Mouse (Mus musculus) embryo, embryonic 11.5 days (tissue): ENCODE measurements around the gene Rnaseh1.
A peak's percentile ranks its signal among the peaks of the same experiment; 100 is the strongest.

ENCODE experiments used
- DNase-seq: peaks from one replicate; pipeline ENCODE4 v3.0.0-alpha.2; 2012; ENCODE audit warnings: low read depth, low spot score

Gene Rnaseh1

GRCm38 (mm10) chr12:28667287-28667686 lies 17.9 kb downstream of the Rnaseh1 start:
- no peak for DNase-seq

DNA sequence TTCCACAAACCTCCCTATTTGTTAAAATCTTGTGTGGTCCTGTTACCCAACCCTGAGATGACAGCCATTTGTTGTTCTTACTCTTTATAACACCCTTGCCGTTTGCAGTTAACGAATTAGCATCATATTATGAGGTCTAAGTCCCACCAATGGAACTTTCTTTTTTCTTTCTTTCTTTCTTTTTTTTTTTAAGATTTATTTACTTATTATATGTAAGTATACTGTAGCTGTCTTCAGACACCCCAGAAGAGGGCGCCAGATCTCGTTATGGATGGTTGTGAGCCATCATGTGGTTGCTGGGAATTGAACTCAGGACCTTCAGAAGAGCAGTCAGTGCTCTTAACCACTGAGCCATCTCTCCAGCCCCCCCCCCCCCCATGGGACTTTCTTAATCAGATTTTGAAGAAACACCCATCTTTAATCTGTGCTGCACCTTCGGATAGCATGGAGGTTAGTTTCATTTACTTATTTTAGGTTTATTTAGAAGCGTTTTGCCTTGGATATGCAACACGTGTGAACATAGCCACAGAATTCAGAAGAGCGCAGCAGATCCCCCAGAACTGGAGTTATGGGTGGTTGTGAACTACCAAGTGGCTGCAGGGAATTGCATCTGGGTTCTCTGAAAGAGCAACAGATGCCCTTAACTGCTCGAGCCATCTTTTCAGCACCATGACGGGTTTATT lies 24.8 kb downstream of the Rnaseh1 start:
- DNase-seq: no peak

DNA sequence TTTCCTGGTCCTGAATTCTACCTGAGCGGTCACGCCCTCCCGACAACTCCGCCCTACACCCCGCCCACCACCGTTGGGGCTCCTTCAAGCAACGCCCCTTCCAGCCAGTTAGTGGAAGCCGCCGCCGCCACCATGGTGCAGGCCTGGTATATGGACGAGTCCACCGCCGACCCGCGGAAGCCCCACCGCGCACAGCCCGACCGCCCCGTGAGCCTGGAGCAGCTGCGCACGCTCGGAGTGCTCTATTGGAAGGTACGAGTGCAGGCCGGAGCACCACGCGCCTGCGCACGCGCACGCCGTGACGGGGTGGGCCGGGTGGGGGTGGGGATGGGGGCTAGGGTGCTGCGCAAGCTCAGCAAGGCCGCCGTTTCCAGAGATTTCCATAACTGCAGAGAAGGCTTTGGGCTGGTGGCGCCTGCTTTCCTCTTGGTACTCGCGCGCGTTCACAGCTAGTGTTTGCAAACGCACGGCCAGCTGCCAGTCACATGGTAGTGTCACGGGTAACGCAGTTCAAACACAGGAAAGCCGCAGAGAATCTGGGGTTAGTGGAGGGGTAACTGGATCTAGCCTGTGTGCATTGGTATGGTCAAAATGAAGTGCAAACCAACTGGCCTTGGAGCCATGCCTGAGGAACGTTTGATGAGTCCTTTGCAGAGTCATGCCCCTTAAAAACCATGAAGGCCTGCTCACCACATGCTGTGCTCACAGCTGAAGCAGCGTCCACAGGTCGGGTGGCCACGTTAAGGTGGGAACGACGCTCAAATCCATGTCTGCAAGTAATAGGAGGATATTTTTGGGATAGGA lies 25.9 kb downstream of the Rnaseh1 start, which contains the start of gene Adi1:
Gene Adi1 (plus strand): TSS at position 111 of the 804 bp plus-strand sequence.
- peak; percentile 74 for DNase-seq

- DNase-seq: no peak
These were observed 26.5 kb downstream of the Rnaseh1 start for GRCm38 (mm10) chr12:28675925-28676209.

- no peak for DNase-seq
These were observed 35.3 kb downstream of the Rnaseh1 start for GRCm38 (mm10) chr12:28684674-28685073.

DNA sequence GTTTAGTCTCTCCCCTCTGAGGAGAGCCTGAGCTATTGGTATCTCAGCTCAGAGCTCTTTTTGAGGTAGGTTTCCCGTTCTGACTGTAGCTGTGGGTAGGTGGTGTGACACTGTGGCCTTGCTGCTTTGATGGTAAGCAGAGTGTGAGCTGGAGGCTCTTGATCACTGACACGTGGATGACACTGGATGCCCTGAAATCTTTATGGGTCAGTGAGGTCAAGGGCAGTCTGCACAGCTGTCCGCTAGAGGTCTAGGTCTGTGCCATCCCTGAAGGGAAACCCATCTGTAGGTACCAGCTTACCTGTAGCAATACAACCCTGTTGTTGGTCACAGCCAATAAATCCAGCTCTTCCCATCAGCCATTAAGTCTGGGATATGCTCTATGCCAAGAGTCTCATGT lies 36.4 kb downstream of the Rnaseh1 start:
- no peak for DNase-seq

GRCm38 (mm10) chr12:28686199-28686879 lies 36.9 kb downstream of the Rnaseh1 start:
- no peak for DNase-seq

DNA sequence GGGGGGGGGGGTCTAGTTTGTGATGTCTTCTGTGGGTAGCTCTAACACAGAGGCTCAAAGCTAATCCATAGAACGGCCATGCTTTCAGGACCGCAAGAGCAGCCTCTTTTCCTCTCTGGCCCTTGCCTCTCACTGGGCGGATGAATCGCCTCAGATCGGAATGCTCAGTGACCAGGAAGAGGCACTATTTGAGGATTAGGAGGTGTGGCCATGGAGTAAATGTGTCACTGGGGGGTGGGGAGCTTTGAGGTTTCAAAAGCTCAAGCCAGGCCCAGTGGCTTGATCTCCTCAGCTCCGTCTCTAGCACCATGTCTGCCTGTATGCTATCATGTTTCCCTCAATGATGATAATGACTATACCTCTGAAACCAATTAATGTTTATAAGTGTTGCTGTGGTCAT lies 39.6 kb downstream of the Rnaseh1 start:
- no peak for DNase-seq

DNA sequence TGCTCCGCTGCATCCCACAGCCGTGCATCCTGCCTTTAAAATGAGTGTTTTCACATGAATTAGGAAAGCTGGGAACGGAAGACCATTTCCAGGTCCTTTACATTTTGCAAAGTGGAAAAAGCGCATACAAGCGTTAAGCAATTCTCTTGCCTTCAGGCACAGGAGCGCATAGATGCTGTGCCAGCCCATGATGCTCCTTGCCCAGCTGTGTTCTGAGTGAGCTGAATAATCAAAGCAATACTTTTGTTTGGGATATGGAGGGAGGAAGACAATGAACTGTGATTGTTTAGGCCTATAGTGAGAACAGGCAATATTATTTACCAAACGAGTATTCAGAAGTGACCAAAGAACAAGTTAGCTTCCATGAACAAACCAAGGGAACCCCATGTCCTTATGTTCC lies 41.3 kb downstream of the Rnaseh1 start:
- no peak for DNase-seq

DNA sequence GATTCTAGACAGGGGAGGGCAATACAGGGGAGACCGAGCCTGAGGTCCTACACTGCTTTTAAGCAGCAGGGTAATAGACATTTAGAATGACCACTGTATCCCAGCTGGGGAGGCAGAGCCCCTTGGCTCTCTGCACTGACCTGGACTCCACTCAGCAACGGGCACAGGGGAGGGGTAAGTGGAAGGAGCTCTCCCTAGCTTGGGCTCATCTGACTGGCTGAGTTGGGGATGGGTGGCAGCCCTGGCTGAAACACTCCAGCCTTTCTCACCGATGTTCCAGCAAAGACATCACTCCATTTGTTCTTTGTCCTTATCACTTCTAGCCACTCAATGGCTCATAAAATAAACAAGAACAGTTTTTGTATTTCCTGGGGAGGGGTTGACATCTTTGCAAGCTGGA lies 44.3 kb downstream of the Rnaseh1 start:
- no peak for DNase-seq

DNA sequence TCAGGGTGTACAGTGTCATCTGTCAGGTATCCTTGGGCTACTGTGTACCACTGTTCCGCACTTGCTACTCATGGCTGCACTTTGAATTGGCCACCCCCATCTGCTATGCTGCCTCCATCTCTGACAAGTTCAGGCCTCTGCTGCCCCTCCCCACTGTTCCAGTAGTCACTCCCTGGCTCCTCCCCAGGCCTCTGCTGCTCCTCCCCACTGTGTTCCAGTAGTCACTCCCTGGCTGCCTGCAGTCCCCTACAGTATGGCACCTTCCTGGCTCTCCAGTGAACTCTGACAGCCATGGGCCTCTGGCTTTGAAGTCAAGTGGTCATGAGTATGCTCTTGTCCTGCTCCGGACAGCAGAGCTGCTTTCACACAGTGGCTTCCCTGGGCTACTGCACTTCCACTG lies 44.8 kb downstream of the Rnaseh1 start:
- DNase-seq: no peak

DNA sequence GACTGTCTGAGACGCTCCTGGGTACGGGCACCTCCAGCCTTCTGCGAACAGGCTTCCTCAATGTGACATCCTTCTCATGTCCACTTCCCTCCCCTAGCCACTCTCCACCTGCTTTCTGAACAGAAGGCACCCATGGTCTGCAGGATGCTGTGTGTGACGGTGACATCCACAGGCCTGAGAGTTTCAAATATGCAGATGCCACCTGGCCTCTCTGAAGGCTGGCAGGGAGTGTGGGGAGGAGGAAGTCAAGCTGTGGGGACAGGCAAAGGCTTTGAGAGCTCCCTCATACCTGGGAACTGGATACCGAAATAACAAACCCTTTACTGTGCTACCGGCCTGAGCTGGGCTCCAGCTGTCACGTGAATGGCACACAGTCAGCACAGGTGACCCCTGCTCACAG lies 45.4 kb downstream of the Rnaseh1 start:
- DNase-seq: no peak

GRCm38 (mm10) chr12:28697821-28698595 lies 48.6 kb downstream of the Rnaseh1 start:
- DNase-seq: no peak

DNA sequence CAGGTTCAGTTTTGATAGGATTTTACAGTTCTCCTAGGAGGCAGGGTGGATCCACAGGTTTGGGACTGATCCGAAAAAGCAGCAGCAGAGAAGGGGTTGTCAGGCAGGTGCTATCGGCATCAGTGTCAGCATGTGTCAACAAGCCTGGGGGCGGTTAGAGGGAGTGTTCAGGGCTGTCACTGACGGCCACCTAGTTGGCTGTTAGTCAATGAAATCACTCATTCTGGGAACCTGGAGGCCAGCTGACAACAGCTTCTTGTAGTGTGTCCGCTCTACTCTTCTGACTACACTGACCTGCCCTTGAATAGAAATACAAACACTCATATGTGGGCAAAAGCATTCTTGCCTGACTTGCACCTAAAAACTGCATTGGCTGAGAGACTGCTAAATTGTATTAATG lies 49.7 kb downstream of the Rnaseh1 start:
- no peak for DNase-seq

DNA sequence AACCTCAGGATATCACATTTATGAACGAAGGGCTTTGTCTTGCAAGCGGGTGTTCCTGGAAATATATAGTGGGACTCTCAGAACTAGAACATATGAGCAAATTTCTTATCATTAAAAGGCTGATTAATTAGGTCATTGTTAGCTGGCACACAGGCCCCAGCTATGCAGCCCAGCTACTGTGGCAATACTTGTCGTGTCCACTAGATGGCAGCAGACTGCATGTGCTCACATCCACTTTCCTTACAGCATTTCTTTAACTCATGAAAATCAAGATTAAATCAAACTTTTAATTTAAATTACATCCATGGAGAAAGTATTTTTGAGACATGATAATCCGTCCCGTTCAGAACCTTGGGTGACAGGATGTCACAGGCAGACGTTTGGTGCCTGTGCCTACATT lies 50.3 kb downstream of the Rnaseh1 start:
- peak; percentile 53 for DNase-seq

DNA sequence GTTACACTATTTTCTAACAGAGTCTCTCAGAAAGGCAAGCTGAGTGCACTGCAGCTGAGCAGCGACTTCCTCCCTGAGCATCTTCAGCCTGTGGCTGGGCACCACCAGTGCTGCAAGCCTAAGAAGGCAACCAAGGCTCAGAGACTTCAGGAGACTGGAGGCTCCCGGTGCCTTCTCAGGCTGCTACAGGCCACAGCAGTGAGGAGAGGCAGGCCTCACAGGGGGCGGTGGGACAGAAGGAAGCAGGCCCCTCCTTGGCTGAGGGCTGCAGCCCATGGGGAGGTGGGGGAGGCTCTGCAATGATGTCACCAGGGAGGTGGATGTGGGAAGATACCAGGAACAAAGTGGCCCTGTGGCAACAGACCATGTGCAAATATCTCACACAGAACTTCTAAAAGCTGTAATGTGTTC lies 50.7 kb downstream of the Rnaseh1 start:
- DNase-seq: no peak

- no peak for DNase-seq
These were observed 51.2 kb downstream of the Rnaseh1 start for GRCm38 (mm10) chr12:28700561-28701025.

GRCm38 (mm10) chr12:28701302-28701701 lies 51.9 kb downstream of the Rnaseh1 start:
- DNase-seq: no peak

DNA sequence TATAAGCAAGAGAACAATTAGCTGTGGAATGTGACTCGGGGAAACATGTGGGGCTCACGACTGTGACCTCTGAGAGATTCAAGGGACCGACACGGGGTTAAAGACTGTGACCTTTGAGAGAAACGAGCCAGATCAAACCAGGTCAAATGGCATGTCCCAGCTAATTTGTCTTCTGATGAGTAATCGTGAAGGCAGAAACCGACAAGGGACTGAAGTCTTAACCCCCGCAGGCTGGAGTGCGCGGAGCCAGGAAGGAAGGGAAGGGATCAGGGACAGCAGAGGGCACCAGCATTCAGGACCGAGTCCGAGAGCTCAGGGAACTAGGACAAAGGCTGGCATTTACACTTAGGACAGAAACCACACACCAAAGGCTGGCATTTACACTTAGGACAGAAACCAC lies 55.0 kb downstream of the Rnaseh1 start:
- no peak for DNase-seq

- no peak for DNase-seq
These were observed 55.8 kb downstream of the Rnaseh1 start for GRCm38 (mm10) chr12:28705204-28705603.

GRCm38 (mm10) chr12:28708154-28708553 lies 58.8 kb downstream of the Rnaseh1 start:
- no peak for DNase-seq
